Mouse (Mus musculus): Measurements from ENCODE around the gene Slc13a3.

DNA sequence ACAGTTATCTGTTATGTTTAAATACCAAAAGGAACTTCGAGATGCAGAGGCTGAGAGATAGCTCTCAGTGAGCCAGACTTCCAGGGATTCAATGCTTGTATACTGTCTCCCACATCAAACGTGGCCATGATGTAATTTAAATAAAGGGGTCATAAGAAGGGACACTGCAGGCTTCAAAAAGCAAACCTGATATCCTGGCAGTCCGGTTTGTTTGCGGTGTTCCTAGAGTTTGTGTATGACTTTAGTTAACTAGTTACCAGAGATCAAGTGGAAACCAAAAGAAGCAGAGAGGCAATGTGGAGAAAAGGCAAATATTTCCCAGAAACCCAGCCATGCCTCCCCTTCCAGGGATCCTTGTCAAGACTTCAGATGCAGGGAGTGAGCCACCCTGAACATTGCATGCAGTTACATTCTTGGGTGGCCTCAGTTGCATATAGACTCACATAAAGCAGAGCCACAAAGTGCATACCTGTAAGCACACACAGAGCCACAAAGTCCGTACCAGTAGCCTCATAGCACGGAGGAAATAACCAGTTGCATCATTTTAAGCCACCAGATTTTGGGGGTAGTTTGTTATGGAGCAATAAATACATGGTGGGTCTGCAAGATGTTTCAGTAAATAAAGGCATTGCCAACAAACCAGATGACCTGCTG lies 83.6 kb downstream of the Slc13a3 start:
- TF ChIP-seq CTCF (IDR thresholded peaks at IDR 0.05) (no peak), EP300 (IDR thresholded peaks at IDR 0.05) (no peak)

Data from lung, postnatal 0 days (tissue).